Mouse (Mus musculus) hindbrain, embryonic 15.5 days (tissue): ENCODE measurements at regions not wholly inside any gene's neighbourhood (a gene's known extent, or its start where the extent isn't known, plus 50 kb on each side); places are given as distances from the start of the nearest gene placed in this dataset.
"Not testable (repeated sequence)": the region's sequence is repeated elsewhere in the genome, so short reads cannot be mapped to it uniquely, and the experiment has no call there.

Experiments used
- ATAC-seq: fragments of 200-750 bp; cut with Nextera tagmentation; 2 replicates; pipeline ENCODE4 v1.8.0; 2017; ENCODE audit warnings: low read depth, moderate number of reproducible peaks, moderate TSS enrichment; ENCODE audit not compliant: low FRiP score
- H3K27ac ChIP-seq: fragments of 300-500 bp; sonication (generic); replicated peaks from 2 replicates; pipeline ENCODE4 v1.5.1; 2015; ENCODE audit warnings: mild to moderate bottlenecking, inconsistent platforms
- H3K27me3 ChIP-seq: fragments of 300-500 bp; sonication (generic); 2 replicates; pipeline ENCODE4 v1.6.1; 2015; ENCODE audit warnings: control low read depth, inconsistent platforms
- H3K36me3 ChIP-seq: fragments of 300-500 bp; sonication (generic); 2 replicates; pipeline ENCODE4 v1.6.1; 2015; ENCODE audit warnings: control low read depth, inconsistent platforms
- H3K4me1 ChIP-seq: fragments of 300-500 bp; sonication (generic); replicated peaks from 2 replicates; pipeline ENCODE4 v1.6.1; 2015; ENCODE audit warnings: control low read depth, inconsistent platforms
- H3K4me2 ChIP-seq: fragments of 300-500 bp; sonication (generic); 2 replicates; pipeline ENCODE4 v1.6.1; 2015; ENCODE audit warnings: moderate library complexity, mild to moderate bottlenecking, inconsistent platforms
- H3K4me3 ChIP-seq: fragments of 300-500 bp; sonication (generic); 2 replicates; pipeline ENCODE4 v1.5.1; 2015; ENCODE audit warnings: mild to moderate bottlenecking, inconsistent platforms
- H3K9ac ChIP-seq: fragments of 300-500 bp; sonication (generic); 2 replicates; pipeline ENCODE4 v1.6.1; 2015; ENCODE audit warnings: inconsistent platforms
- H3K9me3 ChIP-seq: fragments of 300-500 bp; sonication (generic); 2 replicates; pipeline ENCODE4 v1.6.1; 2016; ENCODE audit warnings: control low read depth, inconsistent platforms
- WGBS: fragments of 180-500 bp; shearing (Covaris S2); methylation state at CpG from one replicate; pipeline ENCODE4 v1.1.7; 2015; 5-methylcytosine and 5-hydroxymethylcytosine counted together

DNA sequence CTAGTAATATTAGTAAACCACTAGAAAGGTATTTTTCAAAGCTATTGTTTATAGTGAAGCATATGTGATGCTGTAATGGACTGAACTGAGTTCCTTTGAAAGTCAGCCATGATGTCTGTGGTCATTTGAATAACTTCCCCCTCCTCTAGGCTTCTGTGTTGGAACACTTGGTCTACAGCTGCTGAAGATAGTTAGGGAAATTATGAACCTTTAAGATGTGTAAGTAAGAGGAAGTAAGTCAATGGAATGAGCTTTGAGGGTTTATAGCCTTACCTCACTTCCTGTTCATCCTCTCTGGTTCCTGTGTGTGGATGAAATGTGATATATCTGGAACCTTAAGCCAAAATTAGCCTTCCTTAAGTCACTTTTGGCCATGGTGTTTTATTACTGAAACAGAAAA is 145.7 kb upstream of the Tmem229a start:
- no peaks in the 10 kb centered on the region for H3K27me3 ChIP-seq
- no peaks in the 10 kb centered on the region for H3K9me3 ChIP-seq
- H3K9ac ChIP-seq, result no peak overlapping the region
- H3K27ac ChIP-seq, result no peak overlapping the region
- H3K4me1 ChIP-seq, result no peaks in the 10 kb centered on the region
- H3K4me2 ChIP-seq, result no peak overlapping the region
- no peak overlapping the region for H3K4me3 ChIP-seq
- H3K36me3 ChIP-seq, result no peaks in the 10 kb centered on the region
- no peak for ATAC-seq

- Histone ChIP-seq H3K27ac (no peak overlapping the region), H3K9ac (no peak overlapping the region), H3K4me2 (no peak overlapping the region), H3K4me1 (no peaks in the 10 kb centered on the region), H3K27me3 (no peaks in the 10 kb centered on the region), H3K9me3 (no peaks in the 10 kb centered on the region), H3K4me3 (no peak overlapping the region), H3K36me3 (no peaks in the 10 kb centered on the region)
- 84% methylated on average over 1 of the region's 1 CpGs for WGBS
- ATAC-seq, result no peak
Measured at GRCm38 (mm10) chr6:25087167-25087566, 131.1 kb upstream of the Tmem229a start.

GRCm38 (mm10) chr6:25085871-25086270 is 129.8 kb upstream of the Tmem229a start:
- Histone ChIP-seq H3K4me3 (no peak overlapping the region), H3K4me2 (no peak overlapping the region), H3K9ac (no peak overlapping the region), H3K9me3 (no peaks in the 10 kb centered on the region), H3K27me3 (no peaks in the 10 kb centered on the region), H3K4me1 (no peaks in the 10 kb centered on the region), H3K27ac (no peak overlapping the region), H3K36me3 (no peaks in the 10 kb centered on the region)
- 67% methylated on average over 2 of the region's 2 CpGs for WGBS
- ATAC-seq, result no peak

DNA sequence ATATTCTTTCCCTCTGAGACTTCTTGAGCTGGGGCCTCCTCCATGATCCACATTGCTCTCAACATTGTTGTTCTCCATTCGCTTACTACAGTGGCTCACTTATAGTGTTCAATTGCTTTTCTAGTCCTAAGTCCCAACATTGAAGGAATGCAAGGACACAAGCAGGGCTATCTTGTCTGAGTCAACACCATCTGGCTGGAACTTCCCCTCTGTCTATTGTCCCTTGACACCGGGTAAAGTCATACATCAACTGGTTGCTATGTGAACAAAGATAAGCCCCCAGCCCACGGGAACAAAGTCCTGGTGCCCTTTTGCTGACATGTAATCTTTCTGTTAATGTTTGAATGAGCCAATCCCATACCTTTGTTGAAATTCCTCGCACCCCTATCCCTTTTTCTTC is 129.2 kb upstream of the Tmem229a start:
- WGBS, result 58% methylated on average over 4 of the region's 4 CpGs

DNA sequence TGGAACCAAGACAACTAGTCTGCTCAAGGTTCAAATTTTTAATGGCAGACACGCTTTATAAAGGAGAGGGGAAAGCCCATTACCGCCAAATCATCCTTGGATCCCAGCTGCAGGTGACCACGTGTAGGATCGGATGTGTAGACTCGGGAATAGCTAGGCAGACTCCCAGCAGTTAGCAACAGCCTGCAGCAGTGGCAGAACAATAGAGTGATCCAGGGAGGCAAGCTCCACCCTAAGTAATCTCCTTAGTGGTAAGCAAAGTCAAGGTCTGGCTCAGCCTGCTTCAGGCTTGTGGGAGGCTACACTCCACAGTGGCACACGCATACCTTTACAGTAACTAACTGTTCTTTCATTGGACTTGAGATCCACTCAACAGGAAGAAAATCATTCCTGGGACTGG is 109.8 kb upstream of the Tmem229a start:
- Histone ChIP-seq H3K36me3 (no peaks in the 10 kb centered on the region), H3K4me2 (no peak overlapping the region), H3K27ac (no peak overlapping the region), H3K27me3 (no peaks in the 10 kb centered on the region), H3K9me3 (no peaks in the 10 kb centered on the region), H3K9ac (no peak overlapping the region), H3K4me1 (no peaks in the 10 kb centered on the region), H3K4me3 (no peak overlapping the region)
- no peak for ATAC-seq
- 47% methylated on average over 6 of the region's 6 CpGs for WGBS

More for the DNA sequence above, 129.2 kb upstream of the Tmem229a start:
- not testable (repeated sequence) for H3K4me1 ChIP-seq, H3K27me3 ChIP-seq, H3K4me3 ChIP-seq, H3K4me2 ChIP-seq, H3K9ac ChIP-seq, H3K36me3 ChIP-seq, H3K27ac ChIP-seq, ATAC-seq, H3K9me3 ChIP-seq

GRCm38 (mm10) chr6:25032878-25033509 is 76.9 kb upstream of the Tmem229a start:
- Histone ChIP-seq H3K9me3 (no peaks in the 10 kb centered on the region), H3K36me3 (no peaks in the 10 kb centered on the region), H3K4me2 (no peak overlapping the region), H3K4me1 (no peaks in the 10 kb centered on the region), H3K27ac (no peak overlapping the region), H3K27me3 (no peaks in the 10 kb centered on the region), H3K9ac (no peak overlapping the region), H3K4me3 (no peak overlapping the region)
- ATAC-seq, result no peak
- WGBS, result 50% methylated on average over 2 of the region's 2 CpGs

DNA sequence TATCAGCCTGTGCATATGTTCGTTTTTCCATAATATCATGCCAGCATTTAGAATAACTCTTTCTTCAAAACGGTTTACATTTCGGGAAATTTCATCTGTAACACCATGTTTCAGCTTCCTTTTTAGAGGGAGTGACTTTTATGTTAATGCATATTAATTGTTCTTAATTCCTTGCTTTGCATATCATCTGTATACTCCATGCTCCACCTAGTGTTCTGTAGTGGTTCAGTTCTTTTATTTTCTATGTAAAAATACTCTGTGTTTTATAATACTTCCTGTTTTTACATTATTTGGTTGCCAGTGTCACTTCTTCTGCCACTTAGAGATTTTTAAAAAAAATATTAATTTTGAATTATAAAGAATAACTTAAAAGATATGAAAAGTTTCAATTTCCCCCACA is 70.9 kb upstream of the Tmem229a start:
- Histone ChIP-seq H3K9me3 (no peaks in the 10 kb centered on the region), H3K4me1 (no peaks in the 10 kb centered on the region), H3K9ac (no peak overlapping the region), H3K27ac (no peak overlapping the region), H3K4me2 (no peak overlapping the region), H3K36me3 (no peaks in the 10 kb centered on the region), H3K4me3 (no peak overlapping the region), H3K27me3 (no peaks in the 10 kb centered on the region)
- 84% methylated on average over 3 of the region's 3 CpGs for whole genome bisulfite sequencing
- no peak for ATAC-seq

DNA sequence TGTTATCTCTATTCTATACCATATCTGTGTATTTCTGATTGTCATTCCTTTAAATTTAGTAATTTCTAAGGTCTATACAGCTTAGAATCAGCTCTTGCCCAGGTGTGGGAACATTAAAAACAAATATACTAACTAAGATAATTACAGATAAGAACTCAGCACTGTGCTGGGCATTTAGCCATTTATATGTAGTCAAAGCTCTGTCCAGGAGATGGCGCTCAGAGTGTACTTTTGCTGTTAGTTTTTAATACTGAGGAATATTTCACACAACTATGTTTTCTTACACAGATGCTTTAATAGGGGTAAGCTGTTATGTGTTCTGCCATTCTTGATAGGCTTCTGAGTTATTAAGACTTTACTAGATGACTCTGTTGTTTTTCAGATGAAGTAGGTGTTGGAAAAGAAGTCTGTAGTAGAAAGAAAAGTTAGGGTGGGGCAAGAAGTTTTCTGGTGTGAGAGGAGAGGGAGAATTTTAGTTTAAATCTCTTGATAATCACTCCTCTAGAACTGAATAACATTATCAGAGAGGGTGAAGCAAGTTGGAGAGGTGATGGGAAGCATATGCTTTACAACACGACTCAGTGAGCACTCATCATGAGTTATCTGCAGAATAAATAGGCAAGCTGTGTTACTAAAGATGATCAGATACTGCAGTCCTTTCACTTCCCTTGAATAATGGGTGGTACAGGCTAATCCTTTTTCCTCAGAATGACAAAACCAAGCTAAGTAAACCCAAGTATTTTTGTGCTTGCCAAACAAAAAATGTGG is 64.1 kb upstream of the Tmem229a start:
- Histone ChIP-seq H3K9ac (no peak overlapping the region), H3K4me1 (no peaks in the 10 kb centered on the region), H3K4me2 (no peak overlapping the region), H3K27ac (no peak overlapping the region), H3K36me3 (no peaks in the 10 kb centered on the region), H3K4me3 (no peak overlapping the region), H3K27me3 (no peaks in the 10 kb centered on the region), H3K9me3 (no peaks in the 10 kb centered on the region)
- WGBS, result 32% methylated on average over 2 of the region's 2 CpGs
- ATAC-seq, result 0 out of 2 replicates have a peak, but pooled peaks have one; percentile 38

- Histone ChIP-seq H3K27ac (no peak overlapping the region), H3K9ac (no peak overlapping the region), H3K27me3 (no peaks in the 10 kb centered on the region), H3K36me3 (no peaks in the 10 kb centered on the region), H3K4me2 (no peak overlapping the region), H3K9me3 (no peaks in the 10 kb centered on the region), H3K4me3 (no peak overlapping the region), H3K4me1 (no peaks in the 10 kb centered on the region; the same call in 1 of the 2 replicates)
- 26% methylated on average over 3 of the region's 3 CpGs for WGBS
- ATAC-seq, result peak; percentile 78; the same call in 1 of the 2 replicates
Measured at GRCm38 (mm10) chr6:25013288-25013606, 57.1 kb upstream of the Tmem229a start.

GRCm38 (mm10) chr6:25012376-25013287 is 56.5 kb upstream of the Tmem229a start:
- Histone ChIP-seq H3K4me3 (no peak overlapping the region), H3K27ac (0 out of 2 replicates have a peak overlapping the region, but pooled peaks have one; percentile 42), H3K9ac (no peak overlapping the region), H3K36me3 (no peaks in the 10 kb centered on the region), H3K27me3 (no peaks in the 10 kb centered on the region), H3K4me1 (no peaks in the 10 kb centered on the region; the same call in 1 of the 2 replicates), H3K9me3 (no peaks in the 10 kb centered on the region), H3K4me2 (no peak overlapping the region)
- WGBS, result 66% methylated on average over 2 of the region's 2 CpGs
- ATAC-seq, result peak; percentile 77; the same call in 1 of the 2 replicates

DNA sequence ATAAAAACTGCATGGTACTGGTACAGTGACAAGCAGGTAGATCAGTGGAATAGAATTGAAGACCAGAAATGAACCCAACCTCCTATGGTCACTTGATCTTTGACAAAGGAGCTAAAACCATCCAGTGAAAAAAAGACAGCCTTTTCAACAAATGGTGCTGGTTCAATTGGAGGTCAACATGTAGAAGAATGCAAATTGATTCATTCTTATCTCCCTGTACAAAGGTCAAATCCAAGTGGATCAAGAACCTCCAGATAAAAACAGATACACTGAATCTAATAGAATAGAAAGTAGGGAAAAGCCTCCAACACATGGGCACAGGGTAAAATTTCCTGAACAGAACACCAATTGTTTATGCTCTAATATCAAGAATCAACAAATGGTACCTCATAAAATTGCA is 52.8 kb upstream of the Tmem229a start:
- not testable (repeated sequence) for H3K36me3 ChIP-seq, H3K27me3 ChIP-seq

More for the DNA sequence above, 52.8 kb upstream of the Tmem229a start:
- H3K4me1 ChIP-seq, H3K4me2 ChIP-seq, H3K9ac ChIP-seq, H3K27ac ChIP-seq, H3K4me3 ChIP-seq, H3K9me3 ChIP-seq, ATAC-seq: not testable (repeated sequence)
